Mouse (Mus musculus) E14TG2a.4 (cell line): ENCODE measurements around the gene Rbfox1.
A peak's percentile ranks its signal among the peaks of the same experiment; 100 is the strongest.

Source experiments
- H3K27me3 ChIP-seq: 2 replicates; pipeline ENCODE4 v1.6.1; 2014; ENCODE audit warnings: low read length, control low read depth; ENCODE audit not compliant: insufficient read depth
- H3K36me3 ChIP-seq: 2 replicates; pipeline ENCODE4 v1.6.1; 2014; ENCODE audit warnings: low read length, control low read depth; ENCODE audit not compliant: insufficient read depth
- H3K4me1 ChIP-seq: replicated peaks from 2 replicates; pipeline ENCODE4 v1.6.1; 2014; ENCODE audit warnings: low read depth, low read length, control low read depth
- H3K4me3 ChIP-seq: replicated peaks from 2 replicates; pipeline ENCODE4 v1.5.1; 2014; ENCODE audit warnings: mild to moderate bottlenecking, low read length
- H3K9me3 ChIP-seq: 2 replicates; pipeline ENCODE4 v1.6.1; 2014; ENCODE audit warnings: low read length, control low read depth
- CTCF ChIP-seq: conservative IDR thresholded peaks from 2 replicates; pipeline ENCODE4 v1.5.1; 2014; ENCODE audit warnings: low read length
- NANOG ChIP-seq: IDR thresholded peaks from 2 replicates; pipeline ENCODE4 v1.6.1; 2014; ENCODE audit warnings: borderline replicate concordance, low read length, mixed read lengths
- POU5F1 ChIP-seq: IDR thresholded peaks from 2 replicates; pipeline ENCODE4 v1.6.1; 2014; ENCODE audit warnings: low read length, borderline replicate concordance

Gene Rbfox1

GRCm38 (mm10) chr16:6842066-6842785, 957.1 kb downstream of the Rbfox1 start:
- Histone ChIP-seq H3K9me3 (no peaks in the 10 kb centered on the region), H3K4me3 (no peak overlapping the region), H3K27me3 (no peaks in the 10 kb centered on the region), H3K36me3 (no peaks in the 10 kb centered on the region), H3K4me1 (peaks cover 21% of the 10 kb centered on the region)
- TF ChIP-seq POU5F1 (no peak), NANOG (no peak), CTCF (no peak)

- no peak for TF ChIP-seq NANOG
- no peak for TF ChIP-seq CTCF
- TF ChIP-seq POU5F1: no peak
- Histone ChIP-seq H3K9me3 (no peaks in the 10 kb centered on the region), H3K4me1 (peaks cover 21% of the 10 kb centered on the region), H3K4me3 (no peak overlapping the region), H3K36me3 (no peaks in the 10 kb centered on the region), H3K27me3 (no peaks in the 10 kb centered on the region)
Observed at GRCm38 (mm10) chr16:6844659-6845058, 959.5 kb downstream of the Rbfox1 start.

GRCm38 (mm10) chr16:6851393-6851792, 966.2 kb downstream of the Rbfox1 start:
- H3K9me3 ChIP-seq: no peaks in the 10 kb centered on the region
- H3K4me3 ChIP-seq: no peak overlapping the region
- no peaks in the 10 kb centered on the region for H3K27me3 ChIP-seq
- H3K4me1 ChIP-seq: peaks cover 35% of the 10 kb centered on the region
- TF ChIP-seq CTCF (no peak), POU5F1 (no peak), NANOG (no peak)
- H3K36me3 ChIP-seq: no peaks in the 10 kb centered on the region

- TF ChIP-seq POU5F1: no peak
- peak; percentile 76 for TF ChIP-seq NANOG
- H3K36me3 ChIP-seq: no peaks in the 10 kb centered on the region
- H3K27me3 ChIP-seq: no peaks in the 10 kb centered on the region
- peaks cover 35% of the 10 kb centered on the region for H3K4me1 ChIP-seq
- no peak overlapping the region for H3K4me3 ChIP-seq
- no peaks in the 10 kb centered on the region for H3K9me3 ChIP-seq
Observed at GRCm38 (mm10) chr16:6853796-6854195, 968.6 kb downstream of the Rbfox1 start.

- no peaks in the 10 kb centered on the region for H3K27me3 ChIP-seq
- no peaks in the 10 kb centered on the region for H3K9me3 ChIP-seq
- H3K4me1 ChIP-seq: no peaks in the 10 kb centered on the region
- no peaks in the 10 kb centered on the region for H3K36me3 ChIP-seq
- TF ChIP-seq POU5F1: no peak
- no peak for TF ChIP-seq CTCF
- no peak for TF ChIP-seq NANOG
- H3K4me3 ChIP-seq: no peak overlapping the region
Observed at GRCm38 (mm10) chr16:6861656-6862055, 976.5 kb downstream of the Rbfox1 start.

- TF ChIP-seq NANOG (no peak), CTCF (no peak), POU5F1 (no peak)
- Histone ChIP-seq H3K36me3 (no peaks in the 10 kb centered on the region), H3K4me3 (no peak overlapping the region), H3K9me3 (no peaks in the 10 kb centered on the region), H3K27me3 (no peaks in the 10 kb centered on the region), H3K4me1 (peaks cover 25% of the 10 kb centered on the region)
Observed at GRCm38 (mm10) chr16:6882683-6883430, 997.7 kb downstream of the Rbfox1 start.

GRCm38 (mm10) chr16:6883798-6884197, 998.6 kb downstream of the Rbfox1 start:
- Histone ChIP-seq H3K36me3 (no peaks in the 10 kb centered on the region), H3K27me3 (no peaks in the 10 kb centered on the region), H3K4me1 (peaks cover 25% of the 10 kb centered on the region), H3K4me3 (no peak overlapping the region), H3K9me3 (no peaks in the 10 kb centered on the region)
- TF ChIP-seq POU5F1 (no peak), CTCF (no peak), NANOG (no peak)

GRCm38 (mm10) chr16:6885617-6886016, 1000.5 kb downstream of the Rbfox1 start:
- Histone ChIP-seq H3K4me1 (peaks cover 25% of the 10 kb centered on the region), H3K27me3 (no peaks in the 10 kb centered on the region), H3K9me3 (peaks cover 3% of the 10 kb centered on the region; the same call in 1 of the 2 replicates), H3K36me3 (no peaks in the 10 kb centered on the region), H3K4me3 (no peak overlapping the region)
- TF ChIP-seq CTCF (no peak), POU5F1 (no peak), NANOG (no peak)

- TF ChIP-seq CTCF (no peak), POU5F1 (no peak), NANOG (no peak)
- Histone ChIP-seq H3K27me3 (no peaks in the 10 kb centered on the region), H3K36me3 (no peaks in the 10 kb centered on the region), H3K4me3 (no peak overlapping the region), H3K4me1 (peaks cover 20% of the 10 kb centered on the region), H3K9me3 (peaks cover 3% of the 10 kb centered on the region; the same call in 1 of the 2 replicates)
Observed at GRCm38 (mm10) chr16:6889221-6889620, 1004.1 kb downstream of the Rbfox1 start.
